Mouse (Mus musculus): ENCODE data around the gene Ctsw.
"Not testable (repeated sequence)": the region's sequence is repeated elsewhere in the genome, so short reads cannot be mapped to it uniquely, and the experiment has no call there.

Ctsw gene

GRCm38 (mm10) chr19:5468374-5468773 is at the start of gene Ctsw:
Gene Ctsw, minus strand, starts transcription at chr19:5468507.
- peak; percentile 57 to 67 for DNase-seq

- DNase-seq = no peak
Measured at GRCm38 (mm10) chr19:5516906-5517505, 48.7 kb upstream of the Ctsw start.

- DNase-seq = no peak
Measured at GRCm38 (mm10) chr19:5515840-5516777, 47.8 kb upstream of the Ctsw start.

GRCm38 (mm10) chr19:5513005-5513349 is 44.7 kb upstream of the Ctsw start:
- DNase-seq = no peak

GRCm38 (mm10) chr19:5512091-5513004 is 44.0 kb upstream of the Ctsw start:
- DNase-seq = no peak

GRCm38 (mm10) chr19:5511074-5511632 is 42.8 kb upstream of the Ctsw start:
- DNase-seq = no peak

GRCm38 (mm10) chr19:5510031-5511026 is 42.0 kb upstream of the Ctsw start, which contains the start of gene Snx32:
Gene Snx32, minus strand, starts transcription at chr19:5510538.
- DNase-seq = peak; percentile 95 to 98

GRCm38 (mm10) chr19:5503687-5504086 is 35.4 kb upstream of the Ctsw start, which contains the start of gene 1700020D05Rik:
Gene 1700020D05Rik, minus strand, starts transcription at chr19:5503787.
- no peak for DNase-seq

GRCm38 (mm10) chr19:5500330-5500875 is 32.1 kb upstream of the Ctsw start:
- DNase-seq = no peak

GRCm38 (mm10) chr19:5496052-5496370 is 27.7 kb upstream of the Ctsw start:
- no peak for DNase-seq

- no peak for DNase-seq
Measured at GRCm38 (mm10) chr19:5495353-5496051, 27.2 kb upstream of the Ctsw start.

- DNase-seq = no peak
Measured at GRCm38 (mm10) chr19:5494314-5494713, 26.0 kb upstream of the Ctsw start.

- not testable (repeated sequence) for DNase-seq
Measured at GRCm38 (mm10) chr19:5493301-5493721, 25.0 kb upstream of the Ctsw start.

- no peak for DNase-seq
Measured at GRCm38 (mm10) chr19:5492641-5493040, 24.3 kb upstream of the Ctsw start.

- DNase-seq = peak; percentile 77 to 86
Measured at GRCm38 (mm10) chr19:5490898-5491708, 22.8 kb upstream of the Ctsw start.

- DNase-seq = peak; percentile 96
Measured at GRCm38 (mm10) chr19:5490313-5490897, 22.1 kb upstream of the Ctsw start, which contains the start of gene Cfl1. Gene Cfl1, plus strand, starts transcription at chr19:5490455.

GRCm38 (mm10) chr19:5489721-5490120 is 21.4 kb upstream of the Ctsw start:
- DNase-seq = not testable (repeated sequence)

GRCm38 (mm10) chr19:5488878-5489571 is 20.7 kb upstream of the Ctsw start:
- peak; percentile 98 to 99 for DNase-seq

Measured in thymus, adult 18-20 months (tissue).